ENCODE assay signal across 32 mouse cellular contexts in genomic region chr12:105253796-105254195, GRCm38 (mm10). TPM values are rescaled to one million over a fixed set of nuclear protein-coding genes. Genes with fewer than 3 reads are reported as not detected.
DNase-seq lines count a peak whose midpoint lies in the region; ATAC-seq and TF ChIP-seq lines count a peak whose summit lies in the region.
"Had no signal": no experiment of that assay in that cellular context is flagged by ENCODE, and none has a peak within 500 bp of the region (broad histone marks: within the 10 kb centered on the region; RNA-seq: fewer than 3 reads in every experiment).

No protein-coding gene starts in this region.

- no peaks in the 10 kb centered on the region for H3K27me3 ChIP-seq in hindbrain, postnatal 0 days (ENCODE audit: insufficient read depth, low read length)
- H3K27me3 ChIP-seq in hindbrain, embryonic 16.5 days (replicated peaks; ENCODE audit: control insufficient read depth, insufficient read depth, low read length): no peaks in the 10 kb centered on the region
- no peaks in the 10 kb centered on the region for H3K27me3 ChIP-seq in stomach, embryonic 14.5 days (ENCODE audit: control insufficient read depth, insufficient read depth, low read length)
- no peaks in the 10 kb centered on the region for H3K27me3 ChIP-seq in stomach, postnatal 0 days (ENCODE audit: control insufficient read depth, insufficient read depth, low read length)
- H3K27me3 ChIP-seq in limb, embryonic 15.5 days: 0 out of 2 replicates have a peak, but pooled peaks cover 7% of the 10 kb centered on the region
- H3K27me3 ChIP-seq: forebrain, embryonic 13.5 days had no signal

- no peaks in the 10 kb centered on the region for H3K9me3 ChIP-seq in hindbrain, postnatal 0 days (ENCODE audit: low read length)
- no peaks in the 10 kb centered on the region for H3K9me3 ChIP-seq in hindbrain, embryonic 16.5 days (ENCODE audit: control insufficient read depth, low read length)
- H3K9me3 ChIP-seq in stomach, embryonic 14.5 days (ENCODE audit: control insufficient read depth, low read depth, low read length): no peaks in the 10 kb centered on the region
- no peaks in the 10 kb centered on the region for H3K9me3 ChIP-seq in stomach, postnatal 0 days (ENCODE audit: control insufficient read depth, low read length)
- H3K9me3 ChIP-seq in limb, embryonic 15.5 days: no peaks in the 10 kb centered on the region
- H3K9me3 ChIP-seq: forebrain, embryonic 10.5 days; forebrain, embryonic 13.5 days; heart, embryonic 12.5 days; heart, embryonic 15.5 days; hindbrain, embryonic 10.5 days; hindbrain, embryonic 13.5 days had no signal

- peaks cover 12% of the 10 kb centered on the region for H3K4me1 ChIP-seq in hindbrain, postnatal 0 days (ENCODE audit: insufficient read depth, low read length)
- H3K4me1 ChIP-seq in hindbrain, embryonic 16.5 days (ENCODE audit: control insufficient read depth, insufficient read depth, low read depth, low read length): peaks cover 14% of the 10 kb centered on the region
- H3K4me1 ChIP-seq in stomach, embryonic 14.5 days (ENCODE audit: control insufficient read depth, insufficient read depth, low read length): peaks cover 1% of the 10 kb centered on the region
- no peaks in the 10 kb centered on the region for H3K4me1 ChIP-seq in stomach, postnatal 0 days (replicated peaks; ENCODE audit: control insufficient read depth, insufficient read depth)
- peaks cover 4% of the 10 kb centered on the region for H3K4me1 ChIP-seq in limb, embryonic 15.5 days

- no peak overlapping the region for H3K27ac ChIP-seq in hindbrain, postnatal 0 days
- H3K27ac ChIP-seq in hindbrain, embryonic 16.5 days (ENCODE audit: low read depth, low read length): no peak overlapping the region
- H3K27ac ChIP-seq in stomach, embryonic 14.5 days (ENCODE audit: low read length): no peak overlapping the region
- H3K27ac ChIP-seq in stomach, postnatal 0 days (replicated peaks): no peak overlapping the region
- no peak overlapping the region for H3K27ac ChIP-seq in limb, embryonic 15.5 days
- H3K27ac ChIP-seq: forebrain, embryonic 10.5 days; forebrain, embryonic 13.5 days; heart, embryonic 15.5 days; hindbrain, embryonic 10.5 days; hindbrain, embryonic 13.5 days had no signal

- WGBS in hindbrain, postnatal 0 days: 95% methylated on average over 3 of the region's 3 CpGs
- WGBS in hindbrain, embryonic 16.5 days: 94% methylated on average over 3 of the region's 3 CpGs
- 93% methylated on average over 3 of the region's 3 CpGs for WGBS in stomach, embryonic 14.5 days
- 90% methylated on average over 3 of the region's 3 CpGs for WGBS in stomach, postnatal 0 days
- WGBS in limb, embryonic 15.5 days: 91% methylated on average over 3 of the region's 3 CpGs

- DNase-seq in hindbrain, postnatal 0 days (ENCODE audit: low spot score): no peak
- DNase-seq in stomach, postnatal 0 days (ENCODE audit: low spot score): no peak
- DNase-seq in cerebellum, adult 11 months: no peak
- DNase-seq: adrenal gland, adult 8-10 months; adrenal gland, postnatal 25 days; cerebellum, adult 2 months; cerebellum, adult 9-11 months; cerebellum, postnatal 25 days; gastrocnemius, postnatal 10 days; gastrocnemius, postnatal 36 days; heart, postnatal 10 days; heart, postnatal 36 days had no signal

- ATAC-seq in hindbrain, postnatal 0 days: peak; percentile 33; the same call in 1 of the 2 replicates
- ATAC-seq in hindbrain, embryonic 16.5 days: no peak
- 0 out of 2 replicates have a peak, but pooled peaks have one; percentile 18 for ATAC-seq in stomach, embryonic 14.5 days (ENCODE audit: insufficient number of reproducible peaks, insufficient read depth, low FRiP score, low read depth)
- ATAC-seq in stomach, postnatal 0 days (ENCODE audit: low FRiP score, low TSS enrichment): no peak
- ATAC-seq in limb, embryonic 15.5 days (ENCODE audit: insufficient number of reproducible peaks, low FRiP score, low TSS enrichment, low read depth): peak; percentile 36; the same call in 1 of the 2 replicates
- ATAC-seq: activated CD4-positive, CD25-positive, alpha-beta regulatory T cell, adult 4 months; CD4-positive, CD25-positive, alpha-beta regulatory T cell, adult 4 months; forebrain, embryonic 13.5 days; forebrain, embryonic 16.5 days had no signal

- TF ChIP-seq EP300 in stomach, postnatal 0 days (optimal IDR thresholded peaks at IDR 0.05): no peak

- H3K36me3 ChIP-seq in hindbrain, postnatal 0 days (ENCODE audit: insufficient read depth, low read length): no peaks in the 10 kb centered on the region
- H3K36me3 ChIP-seq in hindbrain, embryonic 16.5 days (ENCODE audit: control insufficient read depth, insufficient read depth, low read length): no peaks in the 10 kb centered on the region
- no peaks in the 10 kb centered on the region for H3K36me3 ChIP-seq in stomach, embryonic 14.5 days (ENCODE audit: control insufficient read depth, insufficient read depth, low read length)
- H3K36me3 ChIP-seq in stomach, postnatal 0 days (ENCODE audit: control insufficient read depth, insufficient read depth, low read length): no peaks in the 10 kb centered on the region
- H3K36me3 ChIP-seq in limb, embryonic 15.5 days: no peaks in the 10 kb centered on the region
- H3K36me3 ChIP-seq: forebrain, embryonic 10.5 days; heart, embryonic 12.5 days; heart, embryonic 15.5 days; hindbrain, embryonic 10.5 days; hindbrain, embryonic 13.5 days had no signal

- no peak overlapping the region for H3K4me3 ChIP-seq in hindbrain, postnatal 0 days (ENCODE audit: low read length)
- H3K4me3 ChIP-seq in hindbrain, embryonic 16.5 days (ENCODE audit: low read length): no peak overlapping the region
- H3K4me3 ChIP-seq in stomach, embryonic 14.5 days (ENCODE audit: low read depth, low read length): no peak overlapping the region
- H3K4me3 ChIP-seq in stomach, postnatal 0 days (ENCODE audit: low read depth, low read length): no peak overlapping the region
- H3K4me3 ChIP-seq in limb, embryonic 15.5 days: no peak overlapping the region
- H3K4me3 ChIP-seq: forebrain, embryonic 10.5 days; forebrain, embryonic 13.5 days; heart, embryonic 12.5 days; heart, embryonic 15.5 days; hindbrain, embryonic 10.5 days; hindbrain, embryonic 13.5 days had no signal

- no peak overlapping the region for H3K9ac ChIP-seq in hindbrain, postnatal 0 days (replicated peaks; ENCODE audit: low read length)
- H3K9ac ChIP-seq in hindbrain, embryonic 16.5 days (ENCODE audit: low read depth, low read length): no peak overlapping the region
- H3K9ac ChIP-seq in stomach, embryonic 14.5 days (replicated peaks; ENCODE audit: low read depth, low read length): no peak overlapping the region
- H3K9ac ChIP-seq in stomach, postnatal 0 days (ENCODE audit: low read length): no peak overlapping the region
- no peak overlapping the region for H3K9ac ChIP-seq in limb, embryonic 15.5 days
- H3K9ac ChIP-seq: forebrain, embryonic 13.5 days; heart, embryonic 12.5 days; heart, embryonic 15.5 days; hindbrain, embryonic 13.5 days had no signal

- H3K4me2 ChIP-seq in hindbrain, postnatal 0 days (ENCODE audit: low read depth, low read length): no peak overlapping the region
- H3K4me2 ChIP-seq in hindbrain, embryonic 16.5 days (ENCODE audit: low read length): no peak overlapping the region
- H3K4me2 ChIP-seq in stomach, embryonic 14.5 days (replicated peaks; ENCODE audit: low read depth, low read length): no peak overlapping the region
- no peak overlapping the region for H3K4me2 ChIP-seq in stomach, postnatal 0 days (replicated peaks; ENCODE audit: low read depth)
- H3K4me2 ChIP-seq in limb, embryonic 15.5 days: no peak overlapping the region
- H3K4me2 ChIP-seq: forebrain, embryonic 13.5 days; heart, embryonic 12.5 days; heart, embryonic 15.5 days; hindbrain, embryonic 13.5 days had no signal

- TF ChIP-seq CTCF in hindbrain, postnatal 0 days (IDR thresholded peaks at IDR 0.05; ENCODE audit: low read depth): no peak
- TF ChIP-seq CTCF in stomach, postnatal 0 days (IDR thresholded peaks at IDR 0.05; ENCODE audit: low read depth): no peak

RNA-seq across cellular contexts. Expression of gene Tcl1, which starts 31.2 kb away (rescaled TPM):
- total RNA-seq in hindbrain, postnatal 0 days (2014; rRNA removed): not detected in 2 replicates
- polyA plus RNA-seq in hindbrain, postnatal 0 days (2015; fragmentation: Nextera tagmentation; extraction: Ambion mirVana): not detected in 2 replicates
- not detected in 2 replicates for polyA plus RNA-seq in hindbrain, embryonic 16.5 days (2015; fragmentation: Nextera tagmentation; extraction: Ambion mirVana)
- polyA plus RNA-seq in stomach, embryonic 14.5 days (2014; fragmentation: Nextera tagmentation; extraction: Ambion mirVana): not detected in 2 replicates
- not detected in 2 replicates for polyA plus RNA-seq in stomach, postnatal 0 days (2015; fragmentation: Nextera tagmentation; extraction: Ambion mirVana)
- polyA plus RNA-seq in limb, embryonic 15.5 days (2015; fragmentation: Nextera tagmentation; extraction: Ambion mirVana): not detected in 2 replicates
- total RNA-seq: adrenal gland, adult 8-10 months; adrenal gland, postnatal 25 days; common myeloid progenitor, adult 5-6 weeks; gastrocnemius, adult 18-20 months; gastrocnemius, postnatal 10 days; gastrocnemius, postnatal 36 days; granulocyte monocyte progenitor cell, adult 5-6 weeks; heart, adult 8-10 months; heart, postnatal 10 days; heart, postnatal 36 days had no signal
- polyA plus RNA-seq: brain, embryonic 14.5 days; C2C12; CD4-positive, CD25-positive, alpha-beta regulatory T cell, adult 4 months; cerebellum, adult 2 months; embryonic facial prominence, embryonic 14.5 days; forebrain, embryonic 10.5 days; forebrain, embryonic 13.5 days; forebrain, embryonic 16.5 days; heart, embryonic 12.5 days; heart, embryonic 15.5 days; hindbrain, embryonic 10.5 days; hindbrain, embryonic 13.5 days; intestine, embryonic 14.5 days had no signal

RNA-seq across cellular contexts. Expression of gene Tcl1b4, which starts 52.0 kb away (rescaled TPM):
- total RNA-seq in hindbrain, postnatal 0 days (2014; rRNA removed): not detected in 2 replicates
- polyA plus RNA-seq in hindbrain, postnatal 0 days (2015; fragmentation: Nextera tagmentation; extraction: Ambion mirVana): not detected in 2 replicates
- not detected in 2 replicates for polyA plus RNA-seq in hindbrain, embryonic 16.5 days (2015; fragmentation: Nextera tagmentation; extraction: Ambion mirVana)
- not detected in 2 replicates for polyA plus RNA-seq in stomach, embryonic 14.5 days (2014; fragmentation: Nextera tagmentation; extraction: Ambion mirVana)
- not detected in 2 replicates for polyA plus RNA-seq in stomach, postnatal 0 days (2015; fragmentation: Nextera tagmentation; extraction: Ambion mirVana)
- polyA plus RNA-seq in limb, embryonic 15.5 days (2015; fragmentation: Nextera tagmentation; extraction: Ambion mirVana): not detected in 2 replicates
- total RNA-seq: adrenal gland, adult 8-10 months; adrenal gland, postnatal 25 days; common myeloid progenitor, adult 5-6 weeks; gastrocnemius, adult 18-20 months; gastrocnemius, postnatal 10 days; gastrocnemius, postnatal 36 days; granulocyte monocyte progenitor cell, adult 5-6 weeks; heart, adult 8-10 months; heart, postnatal 10 days; heart, postnatal 36 days had no signal
- polyA plus RNA-seq: activated CD4-positive, CD25-positive, alpha-beta regulatory T cell, adult 4 months; brain, embryonic 14.5 days; C2C12; CD4-positive, CD25-positive, alpha-beta regulatory T cell, adult 4 months; cerebellum, adult 2 months; embryonic facial prominence, embryonic 14.5 days; forebrain, embryonic 10.5 days; forebrain, embryonic 13.5 days; forebrain, embryonic 16.5 days; heart, embryonic 12.5 days; heart, embryonic 15.5 days; hindbrain, embryonic 10.5 days; hindbrain, embryonic 13.5 days; intestine, embryonic 14.5 days had no signal

Comparison
In these comparisons a context has a peak if more than half of its experiments do, and no peak if none do; other contexts are left out.
1. ATAC-seq: peak in hindbrain, postnatal 0 days (single experiment), stomach, embryonic 14.5 days (single experiment) and limb, embryonic 15.5 days (single experiment); none in hindbrain, embryonic 16.5 days (single experiment) and stomach, postnatal 0 days (single experiment).